Mouse (Mus musculus): ENCODE results near the gene Mta1. TPM values are rescaled to one million over a fixed set of nuclear protein-coding genes. Genes with fewer than 3 reads are reported as not detected.

Mta1 gene
- polyA plus RNA-seq, 1 experiment from 2014 or later = 26.4 TPM

GRCm38 (mm10) chr12:113145591-113145990, 47.5 kb downstream of the Mta1 start:
- ATAC-seq (ENCODE audit: insufficient number of reproducible peaks, low FRiP score, low TSS enrichment, low read depth) = no peak
- H3K36me3 ChIP-seq (ENCODE audit: control insufficient read depth, insufficient read depth, low read length) = no peaks in the 10 kb centered on the region
- no peak overlapping the region for H3K27ac ChIP-seq (replicated peaks; ENCODE audit: low read depth, low read length)
- no peaks in the 10 kb centered on the region for H3K9me3 ChIP-seq (ENCODE audit: control insufficient read depth, low read length)
- DNase-seq (ENCODE audit: low spot score) = no peak
- no peak overlapping the region for H3K9ac ChIP-seq (ENCODE audit: low read length)
- H3K27me3 ChIP-seq (ENCODE audit: control insufficient read depth, insufficient read depth, low read length) = peaks cover 42% of the 10 kb centered on the region
- 89% methylated on average over 5 of the region's 5 CpGs for WGBS
- peaks cover 8% of the 10 kb centered on the region for H3K4me1 ChIP-seq (ENCODE audit: control insufficient read depth, insufficient read depth, low read length)
- no peak overlapping the region for H3K4me3 ChIP-seq (ENCODE audit: low read depth, low read length)
- no peak overlapping the region for H3K4me2 ChIP-seq (ENCODE audit: low read depth, severe bottlenecking)

GRCm38 (mm10) chr12:113146112-113147057, 48.3 kb downstream of the Mta1 start, which contains the start of gene Crip1:
Gene Crip1, plus strand, starts transcription at chr12:113146316.
- Histone ChIP-seq H3K27me3 (ENCODE audit: control insufficient read depth, insufficient read depth, low read length) (peaks cover 42% of the 10 kb centered on the region), H3K4me1 (ENCODE audit: control insufficient read depth, insufficient read depth, low read length) (peaks cover 8% of the 10 kb centered on the region)
- no peak for ATAC-seq (ENCODE audit: insufficient number of reproducible peaks, low FRiP score, low TSS enrichment, low read depth)

GRCm38 (mm10) chr12:113147481-113147880, 49.4 kb downstream of the Mta1 start:
- Histone ChIP-seq H3K9me3 (ENCODE audit: control insufficient read depth, low read length) (no peaks in the 10 kb centered on the region), H3K4me1 (ENCODE audit: control insufficient read depth, insufficient read depth, low read length) (peaks cover 9% of the 10 kb centered on the region), H3K4me3 (ENCODE audit: low read depth, low read length) (no peak overlapping the region), H3K9ac (ENCODE audit: low read length) (no peak overlapping the region), H3K27ac (replicated peaks; ENCODE audit: low read depth, low read length) (no peak overlapping the region), H3K36me3 (ENCODE audit: control insufficient read depth, insufficient read depth, low read length) (no peaks in the 10 kb centered on the region), H3K4me2 (ENCODE audit: low read depth, severe bottlenecking) (no peak overlapping the region), H3K27me3 (ENCODE audit: control insufficient read depth, insufficient read depth, low read length) (peaks cover 34% of the 10 kb centered on the region)
- no peak for ATAC-seq (ENCODE audit: insufficient number of reproducible peaks, low FRiP score, low TSS enrichment, low read depth)
- no peak for DNase-seq (ENCODE audit: low spot score)
- 86% methylated on average over 8 of the region's 8 CpGs for WGBS

More at GRCm38 (mm10) chr12:113146112-113147057, 48.3 kb downstream of the Mta1 start, which contains the start of gene Crip1:
- Histone ChIP-seq H3K9ac (ENCODE audit: low read length) (no peak within 1 kb of the TSS), H3K36me3 (ENCODE audit: control insufficient read depth, insufficient read depth, low read length) (no peaks in the 10 kb centered on the region), H3K27ac (replicated peaks; ENCODE audit: low read depth, low read length) (no peak within 1 kb of the TSS), H3K9me3 (ENCODE audit: control insufficient read depth, low read length) (no peaks in the 10 kb centered on the region), H3K4me2 (ENCODE audit: low read depth, severe bottlenecking) (peak within 1 kb of the TSS; percentile 20; the same call in 1 of the 2 replicates), H3K4me3 (ENCODE audit: low read depth, low read length) (no peak within 1 kb of the TSS)
- 11% methylated on average over 45 of the region's 45 CpGs for WGBS
- DNase-seq (ENCODE audit: low spot score) = peak; percentile 88

GRCm38 (mm10) chr12:113148381-113149035, 50.4 kb downstream of the Mta1 start:
- ATAC-seq (ENCODE audit: insufficient number of reproducible peaks, low FRiP score, low TSS enrichment, low read depth) (no peak), DNase-seq (ENCODE audit: low spot score) (no peak)
- H3K9ac ChIP-seq (ENCODE audit: low read length) = no peak overlapping the region
- no peak overlapping the region for H3K4me3 ChIP-seq (ENCODE audit: low read depth, low read length)
- H3K27ac ChIP-seq (replicated peaks; ENCODE audit: low read depth, low read length) = no peak overlapping the region
- peaks cover 33% of the 10 kb centered on the region for H3K27me3 ChIP-seq (ENCODE audit: control insufficient read depth, insufficient read depth, low read length)
- H3K36me3 ChIP-seq (ENCODE audit: control insufficient read depth, insufficient read depth, low read length) = no peaks in the 10 kb centered on the region
- 33% methylated on average over 16 of the region's 16 CpGs for WGBS
- peaks cover 4% of the 10 kb centered on the region; the same call in 1 of the 2 replicates for H3K4me1 ChIP-seq (ENCODE audit: control insufficient read depth, insufficient read depth, low read length)
- H3K9me3 ChIP-seq (ENCODE audit: control insufficient read depth, low read length) = no peaks in the 10 kb centered on the region
- no peak overlapping the region for H3K4me2 ChIP-seq (ENCODE audit: low read depth, severe bottlenecking)

- peaks cover 4% of the 10 kb centered on the region; the same call in 1 of the 2 replicates for H3K4me1 ChIP-seq (ENCODE audit: control insufficient read depth, insufficient read depth, low read length)
- no peaks in the 10 kb centered on the region for H3K9me3 ChIP-seq (ENCODE audit: control insufficient read depth, low read length)
- no peak for DNase-seq (ENCODE audit: low spot score)
- H3K27ac ChIP-seq (replicated peaks; ENCODE audit: low read depth, low read length) = no peak overlapping the region
- no peaks in the 10 kb centered on the region for H3K36me3 ChIP-seq (ENCODE audit: control insufficient read depth, insufficient read depth, low read length)
- H3K4me2 ChIP-seq (ENCODE audit: low read depth, severe bottlenecking) = no peak overlapping the region
- no peak overlapping the region for H3K9ac ChIP-seq (ENCODE audit: low read length)
- ATAC-seq (ENCODE audit: insufficient number of reproducible peaks, low FRiP score, low TSS enrichment, low read depth) = no peak
- no peak overlapping the region for H3K4me3 ChIP-seq (ENCODE audit: low read depth, low read length)
- 78% methylated on average over 4 of the region's 4 CpGs for WGBS
- peaks cover 33% of the 10 kb centered on the region for H3K27me3 ChIP-seq (ENCODE audit: control insufficient read depth, insufficient read depth, low read length)
Measured at GRCm38 (mm10) chr12:113149341-113149740, 51.3 kb downstream of the Mta1 start.

GRCm38 (mm10) chr12:113149896-113150295, 51.8 kb downstream of the Mta1 start:
- H3K4me3 ChIP-seq (ENCODE audit: low read depth, low read length) = no peak overlapping the region
- H3K27me3 ChIP-seq (ENCODE audit: control insufficient read depth, insufficient read depth, low read length) = peaks cover 33% of the 10 kb centered on the region
- H3K4me1 ChIP-seq (ENCODE audit: control insufficient read depth, insufficient read depth, low read length) = peaks cover 4% of the 10 kb centered on the region
- no peak overlapping the region for H3K27ac ChIP-seq (replicated peaks; ENCODE audit: low read depth, low read length)
- H3K9me3 ChIP-seq (ENCODE audit: control insufficient read depth, low read length) = no peaks in the 10 kb centered on the region
- no peak overlapping the region for H3K9ac ChIP-seq (ENCODE audit: low read length)
- DNase-seq (ENCODE audit: low spot score) (no peak), ATAC-seq (ENCODE audit: insufficient number of reproducible peaks, low FRiP score, low TSS enrichment, low read depth) (no peak)
- WGBS = 77% methylated on average over 3 of the region's 3 CpGs
- no peak overlapping the region for H3K4me2 ChIP-seq (ENCODE audit: low read depth, severe bottlenecking)
- no peaks in the 10 kb centered on the region for H3K36me3 ChIP-seq (ENCODE audit: control insufficient read depth, insufficient read depth, low read length)

GRCm38 (mm10) chr12:113150591-113150990, 52.5 kb downstream of the Mta1 start:
- Histone ChIP-seq H3K27ac (replicated peaks; ENCODE audit: low read depth, low read length) (no peak overlapping the region), H3K4me2 (ENCODE audit: low read depth, severe bottlenecking) (no peak overlapping the region), H3K9me3 (ENCODE audit: control insufficient read depth, low read length) (no peaks in the 10 kb centered on the region), H3K4me1 (ENCODE audit: control insufficient read depth, insufficient read depth, low read length) (peaks cover 4% of the 10 kb centered on the region), H3K4me3 (ENCODE audit: low read depth, low read length) (no peak overlapping the region), H3K27me3 (ENCODE audit: control insufficient read depth, insufficient read depth, low read length) (peaks cover 33% of the 10 kb centered on the region), H3K36me3 (ENCODE audit: control insufficient read depth, insufficient read depth, low read length) (no peaks in the 10 kb centered on the region), H3K9ac (ENCODE audit: low read length) (no peak overlapping the region)
- no peak for DNase-seq (ENCODE audit: low spot score)
- 83% methylated on average over 4 of the region's 4 CpGs for WGBS
- ATAC-seq (ENCODE audit: insufficient number of reproducible peaks, low FRiP score, low TSS enrichment, low read depth) = no peak

GRCm38 (mm10) chr12:113151046-113151445, 53.0 kb downstream of the Mta1 start:
- no peak overlapping the region for H3K27ac ChIP-seq (replicated peaks; ENCODE audit: low read depth, low read length)
- ATAC-seq (ENCODE audit: insufficient number of reproducible peaks, low FRiP score, low TSS enrichment, low read depth) (no peak), DNase-seq (ENCODE audit: low spot score) (no peak)
- H3K9me3 ChIP-seq (ENCODE audit: control insufficient read depth, low read length) = no peaks in the 10 kb centered on the region
- H3K9ac ChIP-seq (ENCODE audit: low read length) = no peak overlapping the region
- H3K4me2 ChIP-seq (ENCODE audit: low read depth, severe bottlenecking) = peak overlapping the region; percentile 86
- WGBS = 77% methylated on average over 8 of the region's 8 CpGs
- no peak overlapping the region for H3K4me3 ChIP-seq (ENCODE audit: low read depth, low read length)
- peaks cover 31% of the 10 kb centered on the region for H3K27me3 ChIP-seq (ENCODE audit: control insufficient read depth, insufficient read depth, low read length)
- peaks cover 4% of the 10 kb centered on the region for H3K4me1 ChIP-seq (ENCODE audit: control insufficient read depth, insufficient read depth, low read length)
- no peaks in the 10 kb centered on the region for H3K36me3 ChIP-seq (ENCODE audit: control insufficient read depth, insufficient read depth, low read length)

All from limb, embryonic 11.5 days (tissue).